In the genomic region with DNA sequence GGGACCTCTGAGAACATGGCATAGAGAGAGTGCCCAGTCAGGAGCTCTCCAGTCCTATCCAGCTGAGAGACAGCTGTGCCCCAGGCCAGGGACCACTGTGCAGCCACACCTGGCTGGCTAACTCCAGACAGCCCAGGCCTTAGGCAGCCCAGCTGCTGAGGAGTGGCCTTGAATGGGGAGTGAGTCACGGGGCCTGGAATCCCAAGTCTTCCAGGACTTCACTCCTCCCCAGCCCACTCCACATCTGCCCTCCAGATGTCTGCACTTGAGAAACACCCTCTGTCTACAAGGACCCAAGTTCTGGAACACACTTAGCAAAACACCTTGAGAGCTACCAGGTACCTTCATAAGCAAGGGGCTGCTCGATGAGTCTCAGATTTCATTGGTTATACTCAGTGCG, we compare ENCODE assay signal across 9 mouse cellular contexts. TPM values are rescaled to one million over a fixed set of nuclear protein-coding genes. Genes with fewer than 3 reads are reported as not detected.
DNase-seq lines count a peak whose midpoint lies in the region; ATAC-seq and TF ChIP-seq lines count a peak whose summit lies in the region.
"Had no signal": no experiment of that assay in that cellular context is flagged by ENCODE, and none has a peak within 500 bp of the region (broad histone marks: within the 10 kb centered on the region; RNA-seq: fewer than 3 reads in every experiment).

No protein-coding gene starts in this region.

- ATAC-seq in lung, postnatal 0 days: peak; percentile 57
- ATAC-seq in neural tube, embryonic 11.5 days (ENCODE audit: insufficient read depth, low FRiP score, low TSS enrichment): no peak

- H3K36me3 ChIP-seq in lung, postnatal 0 days (ENCODE audit: insufficient read depth, low read length): no peaks in the 10 kb centered on the region
- no peaks in the 10 kb centered on the region for H3K36me3 ChIP-seq in neural tube, embryonic 11.5 days (ENCODE audit: control insufficient read depth, insufficient read depth, low read length)
- H3K36me3 ChIP-seq: midbrain, embryonic 12.5 days had no signal

- H3K4me3 ChIP-seq in lung, postnatal 0 days (ENCODE audit: low read depth, low read length): no peak overlapping the region
- H3K4me3 ChIP-seq in neural tube, embryonic 11.5 days (ENCODE audit: low read depth, low read length): no peak overlapping the region
- H3K4me3 ChIP-seq: midbrain, embryonic 12.5 days had no signal

- peaks cover 10% of the 10 kb centered on the region for H3K4me1 ChIP-seq in lung, postnatal 0 days (ENCODE audit: insufficient read depth, low read depth, low read length)
- H3K4me1 ChIP-seq in neural tube, embryonic 11.5 days (ENCODE audit: control insufficient read depth, insufficient read depth, low read length): peaks cover 15% of the 10 kb centered on the region

- no peak overlapping the region for H3K4me2 ChIP-seq in lung, postnatal 0 days (replicated peaks; ENCODE audit: low read depth, low read length)
- H3K4me2 ChIP-seq in neural tube, embryonic 11.5 days (ENCODE audit: low read depth): no peak overlapping the region
- H3K4me2 ChIP-seq: midbrain, embryonic 12.5 days had no signal

- H3K9ac ChIP-seq in lung, postnatal 0 days (replicated peaks; ENCODE audit: low read depth): no peak overlapping the region
- no peak overlapping the region for H3K9ac ChIP-seq in neural tube, embryonic 11.5 days (ENCODE audit: low read length)
- H3K9ac ChIP-seq: midbrain, embryonic 12.5 days had no signal

- DNase-seq in lung, postnatal 0 days (ENCODE audit: low spot score): peak; percentile 57
- DNase-seq in lung, postnatal 36 days: no peak
- peak; percentile 62 for DNase-seq in adrenal gland, postnatal 14 days
- peak; percentile 82 for DNase-seq in fibroblast of lung, adult 2 months (ENCODE audit: low read depth)
- peak; percentile 36 for DNase-seq in neural tube, embryonic 11.5 days (ENCODE audit: low spot score)
- DNase-seq in thymus, postnatal 36 days: no peak
- no peak for DNase-seq in left cerebral cortex, postnatal 36 days (ENCODE audit: low spot score in 2 of 2)
- DNase-seq: cerebellum, postnatal 14 days had no signal

- H3K9me3 ChIP-seq in lung, postnatal 0 days (ENCODE audit: low read length): no peaks in the 10 kb centered on the region
- H3K9me3 ChIP-seq in neural tube, embryonic 11.5 days (ENCODE audit: control insufficient read depth, low read length): no peaks in the 10 kb centered on the region
- H3K9me3 ChIP-seq: midbrain, embryonic 12.5 days had no signal

- 0 out of 2 replicates have a peak, but pooled peaks have one; percentile 30 for TF ChIP-seq EP300 in lung, postnatal 0 days (IDR thresholded peaks at IDR 0.05)

- WGBS in lung, postnatal 0 days: 59% methylated on average over 3 of the region's 3 CpGs
- WGBS in neural tube, embryonic 11.5 days: 69% methylated on average over 3 of the region's 3 CpGs

- intact Hi-C loops in left cerebral cortex, postnatal 36 days (cut with DNase I): loop anchor here (10.0 kb wide), 1 partner anchor 84 kb away; no protein-coding TSS in a partner anchor

- TF ChIP-seq CTCF in lung, postnatal 0 days (IDR thresholded peaks at IDR 0.05): no peak

- H3K27ac ChIP-seq in lung, postnatal 0 days (ENCODE audit: low read length): no peak overlapping the region
- H3K27ac ChIP-seq in neural tube, embryonic 11.5 days (ENCODE audit: low read depth, low read length): no peak overlapping the region
- H3K27ac ChIP-seq: midbrain, embryonic 12.5 days had no signal

- no peaks in the 10 kb centered on the region for H3K27me3 ChIP-seq in lung, postnatal 0 days (replicated peaks; ENCODE audit: insufficient read depth, low read length)
- no peaks in the 10 kb centered on the region for H3K27me3 ChIP-seq in neural tube, embryonic 11.5 days (ENCODE audit: control insufficient read depth, insufficient read depth, low read length)

RNA-seq across cellular contexts. Expression of a gene that starts 51.5 kb away (rescaled TPM):
- 449 and 545 TPM in 2 replicates for polyA plus RNA-seq in lung, postnatal 0 days (2015; fragmentation: Nextera tagmentation; extraction: Ambion mirVana)
- total RNA-seq in adrenal gland, postnatal 14 days (2021): 70.1 and 88.2 TPM in 2 replicates
- 47.5 and 51.1 TPM in 2 replicates for polyA plus RNA-seq in neural tube, embryonic 11.5 days (2014; fragmentation: Nextera tagmentation; extraction: Ambion mirVana)
- total RNA-seq in left cerebral cortex, postnatal 36 days (2021): 100 to 1,000 TPM; 195 to 250 TPM

Comparison
In these comparisons a context has a peak if more than half of its experiments do, and no peak if none do; other contexts are left out.
1. DNase-seq: peak in lung, postnatal 0 days (single experiment), adrenal gland, postnatal 14 days (single experiment), fibroblast of lung, adult 2 months (single experiment) and neural tube, embryonic 11.5 days (single experiment); none in lung, postnatal 36 days (single experiment), thymus, postnatal 36 days (0 of 2) and left cerebral cortex, postnatal 36 days (0 of 2).